Mouse (Mus musculus) spleen, embryonic (tissue): ENCODE measurements around the gene Krt71.

ENCODE experiments used
- CTCF ChIA-PET: fragments of 350-600 bp; sonication (Branson Sonifier 250); formaldehyde crosslinking; loops from one replicate; lab custom pipeline; 2022; lab: Charles Lee

Gene Krt71

DNA sequence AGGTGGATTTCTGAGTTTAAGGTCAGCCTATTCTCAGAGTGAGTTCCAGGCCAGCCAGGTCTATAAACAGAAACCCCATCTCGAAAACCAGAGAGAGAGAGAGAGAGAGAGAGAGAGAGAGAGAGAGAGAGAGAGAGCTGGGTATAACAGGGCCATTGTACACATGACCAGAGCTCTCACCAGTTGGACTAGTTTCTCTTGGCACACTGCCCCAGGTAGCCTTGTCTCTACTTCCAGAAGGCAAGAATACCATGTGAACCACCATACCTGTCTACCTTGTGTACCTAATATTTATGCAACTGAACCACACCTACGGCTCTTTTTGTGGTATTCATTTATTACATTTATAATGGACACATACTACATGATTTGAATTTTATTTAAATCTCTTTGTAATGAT is 54.7 kb downstream of the Krt71 start:
- CTCF ChIA-PET: no interaction called here
